Mouse (Mus musculus) lung, postnatal 10 days (tissue): Measurements from ENCODE around the gene Prox1.
A peak's percentile ranks its signal among the peaks of the same experiment; 100 is the strongest.

ENCODE experiments used
- DNase-seq: peaks from one replicate; pipeline ENCODE4 v3.0.0; 2021

Gene Prox1

GRCm38 (mm10) chr1:190172979-190173461 is 2.5 kb upstream of the Prox1 start:
- DNase-seq = no peak

- DNase-seq = no peak
Measured at GRCm38 (mm10) chr1:190172311-190172978, 1.9 kb upstream of the Prox1 start.

GRCm38 (mm10) chr1:190171750-190172149 is 1.2 kb upstream of the Prox1 start:
- DNase-seq = no peak

- no peak for DNase-seq
Measured at GRCm38 (mm10) chr1:190171341-190171740, 827 bp upstream of the Prox1 start.

- DNase-seq = no peak
Measured at GRCm38 (mm10) chr1:190170819-190171216, 304 bp upstream of the Prox1 start.

- DNase-seq = no peak
Measured at GRCm38 (mm10) chr1:190168761-190169671, 1.5 kb downstream of the Prox1 start.

GRCm38 (mm10) chr1:190168115-190168514 is 2.4 kb downstream of the Prox1 start:
- no peak for DNase-seq

GRCm38 (mm10) chr1:190167609-190168008 is 2.9 kb downstream of the Prox1 start:
- no peak for DNase-seq

- no peak for DNase-seq
Measured at GRCm38 (mm10) chr1:190165511-190165910, 5.0 kb downstream of the Prox1 start.

GRCm38 (mm10) chr1:190163471-190163870 is 7.0 kb downstream of the Prox1 start:
- DNase-seq = no peak

- peak; percentile 52 for DNase-seq
Measured at GRCm38 (mm10) chr1:190161708-190162465, 8.6 kb downstream of the Prox1 start.

- DNase-seq = peak; percentile 53
Measured at GRCm38 (mm10) chr1:190161288-190161687, 9.2 kb downstream of the Prox1 start.

GRCm38 (mm10) chr1:190159457-190159856 is 11.1 kb downstream of the Prox1 start:
- no peak for DNase-seq

GRCm38 (mm10) chr1:190155751-190156150 is 14.8 kb downstream of the Prox1 start:
- DNase-seq = no peak

GRCm38 (mm10) chr1:190155021-190155420 is 15.5 kb downstream of the Prox1 start:
- no peak for DNase-seq

GRCm38 (mm10) chr1:190154292-190154691 is 16.2 kb downstream of the Prox1 start:
- no peak for DNase-seq

- DNase-seq = no peak
Measured at GRCm38 (mm10) chr1:190152603-190153002, 17.9 kb downstream of the Prox1 start.

- no peak for DNase-seq
Measured at GRCm38 (mm10) chr1:190149233-190149741, 21.2 kb downstream of the Prox1 start.

GRCm38 (mm10) chr1:190148661-190149232 is 21.8 kb downstream of the Prox1 start:
- no peak for DNase-seq

GRCm38 (mm10) chr1:190147816-190148215 is 22.7 kb downstream of the Prox1 start:
- DNase-seq = no peak

GRCm38 (mm10) chr1:190144416-190144815 is 26.1 kb downstream of the Prox1 start:
- no peak for DNase-seq

- DNase-seq = no peak
Measured at GRCm38 (mm10) chr1:190143593-190143992, 26.9 kb downstream of the Prox1 start.

- DNase-seq = no peak
Measured at GRCm38 (mm10) chr1:190142584-190142983, 27.9 kb downstream of the Prox1 start.
